Mouse (Mus musculus) right cerebral cortex, postnatal 25 days (tissue): Measurements from ENCODE around the gene Ccdc62.

ENCODE experiments used
- DNase-seq: peaks from one replicate; pipeline ENCODE4 v3.0.0; 2022

Gene Ccdc62

GRCm38 (mm10) chr5:124005591-124005990 lies 75.1 kb downstream of the Ccdc62 start:
- no peak for DNase-seq

- DNase-seq: no peak
These were observed 75.8 kb downstream of the Ccdc62 start for GRCm38 (mm10) chr5:124006082-124006873.

DNA sequence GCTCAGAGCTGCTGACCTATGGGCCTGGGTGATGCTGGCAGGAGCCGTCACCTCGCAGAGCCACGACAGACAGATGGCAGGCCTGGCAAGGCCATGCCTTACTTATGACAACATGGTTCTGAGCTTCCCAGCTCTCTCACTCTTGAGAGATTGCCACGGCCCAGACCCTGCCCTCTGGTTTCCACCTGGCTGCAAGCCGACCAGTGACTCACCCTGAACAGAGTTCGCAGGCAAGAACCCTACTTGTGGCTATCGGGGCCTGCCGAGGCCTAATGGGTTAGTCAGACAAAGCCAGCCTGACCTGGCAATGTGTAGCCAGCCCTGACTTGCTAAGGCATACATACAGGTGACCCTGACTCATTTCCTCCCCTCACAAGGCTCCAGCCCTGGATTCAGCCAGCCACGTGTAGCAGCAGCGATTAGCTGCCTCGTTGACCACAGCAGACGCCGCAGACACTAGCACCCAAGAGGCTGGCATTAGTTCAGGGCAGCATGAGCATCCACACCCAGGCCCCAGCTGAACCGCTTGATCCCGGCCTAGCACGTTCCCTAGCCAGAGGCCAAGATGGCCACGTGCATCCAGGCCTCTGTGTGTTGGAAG lies 76.5 kb downstream of the Ccdc62 start:
- DNase-seq: no peak

DNA sequence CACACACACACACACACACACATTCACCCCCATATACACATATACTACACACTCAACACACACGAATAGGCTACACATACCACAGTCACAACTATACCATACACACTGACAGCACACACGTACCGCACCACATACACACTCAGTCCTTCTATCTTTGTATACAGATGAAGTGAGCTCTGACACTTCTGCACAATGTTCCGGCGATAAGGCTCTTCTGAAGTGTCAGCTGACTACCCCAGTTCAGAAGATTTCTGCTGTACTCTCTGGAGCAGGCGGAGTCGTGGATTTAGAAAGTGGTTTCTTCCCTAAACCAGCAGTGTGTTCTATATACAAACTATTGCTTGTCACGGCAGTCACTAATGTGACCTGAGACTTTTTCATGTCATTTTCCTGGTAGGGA lies 79.6 kb downstream of the Ccdc62 start:
- DNase-seq: no peak

GRCm38 (mm10) chr5:124010910-124011655 lies 80.6 kb downstream of the Ccdc62 start:
- DNase-seq: no peak

GRCm38 (mm10) chr5:124011927-124012326 lies 81.4 kb downstream of the Ccdc62 start:
- DNase-seq: no peak

- no peak for DNase-seq
These were observed 82.4 kb downstream of the Ccdc62 start for GRCm38 (mm10) chr5:124012885-124013284.

DNA sequence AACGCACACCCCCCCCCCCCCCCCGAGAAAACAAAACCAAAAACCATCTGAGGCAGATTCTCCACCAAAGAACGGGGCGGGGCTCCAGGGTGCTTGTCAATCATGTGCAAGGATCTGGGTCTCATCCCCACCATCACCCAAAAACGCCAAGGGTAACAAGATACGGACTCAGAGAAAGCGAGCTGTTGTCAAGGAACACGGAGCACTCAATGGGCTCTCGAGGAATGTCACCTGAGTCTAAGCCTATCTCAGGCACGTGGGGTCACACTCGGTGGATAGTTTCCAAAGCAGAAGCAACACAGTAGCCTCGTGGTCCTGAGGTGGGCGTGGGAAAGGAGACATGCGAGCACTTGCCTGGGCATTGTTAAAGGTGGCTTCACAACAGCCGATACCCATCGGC lies 83.3 kb downstream of the Ccdc62 start:
- DNase-seq: no peak

GRCm38 (mm10) chr5:124014180-124014579 lies 83.7 kb downstream of the Ccdc62 start:
- DNase-seq: no peak

DNA sequence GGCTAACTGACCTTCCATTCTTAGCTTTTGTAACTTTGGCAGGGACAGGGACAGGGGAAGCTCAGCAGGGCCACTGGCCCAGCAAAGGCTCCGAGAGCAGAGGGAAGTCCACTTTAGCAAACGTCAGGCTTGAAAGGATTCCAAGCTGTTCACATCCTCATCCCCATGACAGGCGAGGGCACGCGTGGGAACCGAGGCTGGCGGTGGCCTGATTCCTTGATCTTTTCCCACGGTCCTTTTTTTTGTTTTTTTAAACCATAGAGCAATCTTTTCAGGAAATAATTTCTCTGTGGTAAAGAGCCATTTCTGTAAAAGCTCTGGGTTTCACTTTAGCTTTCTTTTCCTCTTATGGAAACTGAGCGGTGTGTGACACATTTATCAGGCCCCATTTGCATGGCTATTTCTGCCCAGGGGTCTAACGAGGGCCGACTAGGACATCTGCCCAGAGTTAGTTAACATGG lies 84.3 kb downstream of the Ccdc62 start:
- no peak for DNase-seq

GRCm38 (mm10) chr5:124015727-124016126 lies 85.2 kb downstream of the Ccdc62 start:
- DNase-seq: no peak

GRCm38 (mm10) chr5:124016291-124016821 lies 85.9 kb downstream of the Ccdc62 start:
- DNase-seq: no peak

- DNase-seq: no peak
These were observed 87.5 kb downstream of the Ccdc62 start for GRCm38 (mm10) chr5:124017941-124018340.

DNA sequence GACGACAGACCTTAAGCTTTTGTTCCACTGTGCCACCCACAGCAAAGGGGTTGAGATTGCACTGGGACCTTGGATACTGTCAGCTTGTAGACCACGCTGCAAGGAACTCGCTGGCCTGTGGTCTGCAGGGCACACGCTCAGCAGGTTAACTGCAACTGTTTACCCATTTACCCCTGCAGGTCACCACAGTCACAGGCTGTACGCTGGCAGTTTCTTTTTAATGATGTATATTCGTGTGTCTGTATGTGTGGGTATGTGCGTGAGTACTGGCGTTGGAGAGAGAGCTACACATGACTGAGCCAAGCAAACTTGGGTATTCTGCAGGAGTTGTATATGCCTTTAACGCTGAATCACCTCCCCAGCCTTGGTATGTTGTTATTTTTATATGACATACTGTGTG lies 88.2 kb downstream of the Ccdc62 start:
- no peak for DNase-seq
